30 mouse cellular contexts compared by ENCODE assay signal in the genomic region with DNA sequence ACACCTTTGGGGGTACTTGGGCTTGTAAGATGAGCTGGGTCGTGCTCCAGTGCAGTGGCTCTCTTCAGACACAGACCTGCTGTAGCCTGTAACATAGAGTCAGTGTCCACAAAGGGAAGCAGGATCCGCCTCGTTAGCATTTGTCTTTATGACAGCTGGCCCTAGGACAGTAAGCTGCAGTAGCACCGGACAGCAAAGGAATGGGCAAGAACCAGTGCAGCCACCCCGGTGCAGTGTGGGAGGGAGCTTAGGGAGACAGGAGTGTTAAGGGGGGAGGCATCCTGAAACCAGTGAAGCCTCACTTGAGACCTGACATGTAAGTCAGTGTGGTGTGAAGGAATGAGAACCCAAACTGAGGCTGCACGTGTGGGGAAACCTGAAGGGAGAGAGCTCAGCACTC. TPM values are rescaled to one million over a fixed set of nuclear protein-coding genes. Genes with fewer than 3 reads are reported as not detected.
DNase-seq lines count a peak whose midpoint lies in the region; ATAC-seq lines count a peak whose summit lies in the region.
"Had no signal": no experiment of that assay in that cellular context is flagged by ENCODE, and none has a peak within 500 bp of the region (broad histone marks: within the 10 kb centered on the region; RNA-seq: fewer than 3 reads in every experiment).

No protein-coding gene starts in this region.

- peaks cover 7% of the 10 kb centered on the region; the same call in 1 of the 2 replicates for H3K36me3 ChIP-seq in kidney, embryonic 15.5 days
- H3K36me3 ChIP-seq in midbrain, embryonic 15.5 days (replicated peaks), result 0 out of 2 replicates have a peak, but pooled peaks cover 7% of the 10 kb centered on the region
- H3K36me3 ChIP-seq in midbrain, embryonic 14.5 days (ENCODE audit: control insufficient read depth, insufficient read depth, low read length), result peaks cover 12% of the 10 kb centered on the region
- H3K36me3 ChIP-seq in neural tube, embryonic 15.5 days, result peaks cover 29% of the 10 kb centered on the region; the same call in 1 of the 2 replicates
- H3K36me3 ChIP-seq: limb, embryonic 10.5 days; liver, embryonic 13.5 days had no signal

- no peak overlapping the region for H3K27ac ChIP-seq in kidney, embryonic 15.5 days
- no peak overlapping the region for H3K27ac ChIP-seq in midbrain, embryonic 15.5 days
- no peak overlapping the region for H3K27ac ChIP-seq in midbrain, embryonic 14.5 days (replicated peaks; ENCODE audit: low read depth, low read length)
- H3K27ac ChIP-seq in neural tube, embryonic 15.5 days (replicated peaks), result no peak overlapping the region
- H3K27ac ChIP-seq: limb, embryonic 10.5 days; limb, embryonic 15.5 days; liver, embryonic 13.5 days had no signal

- H3K4me3 ChIP-seq in kidney, embryonic 15.5 days (replicated peaks), result no peak overlapping the region
- no peak overlapping the region for H3K4me3 ChIP-seq in midbrain, embryonic 15.5 days
- no peak overlapping the region for H3K4me3 ChIP-seq in midbrain, embryonic 14.5 days (replicated peaks; ENCODE audit: low read depth, low read length)
- H3K4me3 ChIP-seq in neural tube, embryonic 15.5 days (replicated peaks), result no peak overlapping the region
- H3K4me3 ChIP-seq: erythroblast, embryonic 14.5 days; heart, embryonic 12.5 days; limb, embryonic 10.5 days; limb, embryonic 15.5 days; liver, embryonic 13.5 days; megakaryocyte, embryonic 14.5 days had no signal

- H3K4me2 ChIP-seq in kidney, embryonic 15.5 days, result no peak overlapping the region
- H3K4me2 ChIP-seq in midbrain, embryonic 15.5 days, result no peak overlapping the region
- H3K4me2 ChIP-seq in midbrain, embryonic 14.5 days (ENCODE audit: low read length), result no peak overlapping the region
- H3K4me2 ChIP-seq in neural tube, embryonic 15.5 days, result no peak overlapping the region
- H3K4me2 ChIP-seq: heart, embryonic 12.5 days; limb, embryonic 15.5 days; liver, embryonic 13.5 days had no signal

- H3K9me3 ChIP-seq in kidney, embryonic 15.5 days (replicated peaks), result no peaks in the 10 kb centered on the region
- no peaks in the 10 kb centered on the region for H3K9me3 ChIP-seq in midbrain, embryonic 15.5 days
- H3K9me3 ChIP-seq in midbrain, embryonic 14.5 days (ENCODE audit: control insufficient read depth, low read length), result no peaks in the 10 kb centered on the region
- H3K9me3 ChIP-seq in neural tube, embryonic 15.5 days (replicated peaks), result no peaks in the 10 kb centered on the region
- H3K9me3 ChIP-seq: heart, embryonic 12.5 days; limb, embryonic 10.5 days; limb, embryonic 15.5 days; liver, embryonic 13.5 days; megakaryocyte, embryonic 14.5 days had no signal

- no peak overlapping the region for H3K9ac ChIP-seq in kidney, embryonic 15.5 days
- H3K9ac ChIP-seq in midbrain, embryonic 15.5 days, result no peak overlapping the region
- no peak overlapping the region for H3K9ac ChIP-seq in midbrain, embryonic 14.5 days (replicated peaks; ENCODE audit: low read length)
- no peak overlapping the region for H3K9ac ChIP-seq in neural tube, embryonic 15.5 days (replicated peaks)
- H3K9ac ChIP-seq: heart, embryonic 12.5 days; limb, embryonic 15.5 days; liver, embryonic 13.5 days had no signal

- peak; percentile 86 for ATAC-seq in kidney, embryonic 15.5 days (replicated peaks; ENCODE audit: low FRiP score)
- ATAC-seq in midbrain, embryonic 15.5 days (replicated peaks), result peak; percentile 13; the same call in 1 of the 2 replicates
- ATAC-seq in midbrain, embryonic 14.5 days (ENCODE audit: low FRiP score, low TSS enrichment), result no peak
- ATAC-seq in neural tube, embryonic 15.5 days (ENCODE audit: low FRiP score), result peak; percentile 29; the same call in 1 of the 2 replicates
- ATAC-seq: CD4-positive, CD25-positive, alpha-beta regulatory T cell, adult 4 months; inflammation-experienced regulatory T-cells, adult 6 months; lung, postnatal 0 days had no signal

- peak; percentile 92 for DNase-seq in heart, adult 11 months
- DNase-seq in heart, adult 8-10 months (ENCODE audit: low spot score), result no peak
- no peak for DNase-seq in kidney, adult 9 months
- no peak for DNase-seq in midbrain, embryonic 14.5 days
- DNase-seq: cerebellum, adult 11 months; cerebellum, adult 9-10 months; cerebellum, postnatal 36 days; embryo, embryonic 11 days; gastrocnemius, postnatal 25 days; heart, adult 18-20 months; kidney, adult 18-20 months; layer of hippocampus, adult 9-11 months; liver, embryonic 13.5 days; lung, adult 18-20 months; lung, postnatal 4 days; right cerebral cortex, adult 18-20 months; spleen, adult 18-20 months; thymus, adult 2 months; thymus, postnatal 36 days had no signal

- WGBS in kidney, embryonic 15.5 days, result 43% methylated on average over 6 of the region's 6 CpGs
- WGBS in midbrain, embryonic 15.5 days, result 83% methylated on average over 6 of the region's 6 CpGs
- 81% methylated on average over 6 of the region's 6 CpGs for WGBS in midbrain, embryonic 14.5 days
- WGBS in neural tube, embryonic 15.5 days, result 84% methylated on average over 6 of the region's 6 CpGs

- no peaks in the 10 kb centered on the region for H3K27me3 ChIP-seq in kidney, embryonic 15.5 days
- no peaks in the 10 kb centered on the region for H3K27me3 ChIP-seq in midbrain, embryonic 15.5 days (replicated peaks)
- H3K27me3 ChIP-seq in midbrain, embryonic 14.5 days (ENCODE audit: control insufficient read depth, insufficient read depth, low read length), result no peaks in the 10 kb centered on the region
- no peaks in the 10 kb centered on the region for H3K27me3 ChIP-seq in neural tube, embryonic 15.5 days (replicated peaks)
- H3K27me3 ChIP-seq: heart, embryonic 12.5 days; limb, embryonic 15.5 days; liver, embryonic 13.5 days had no signal

- 0 out of 2 replicates have a peak, but pooled peaks cover 8% of the 10 kb centered on the region for H3K4me1 ChIP-seq in kidney, embryonic 15.5 days
- H3K4me1 ChIP-seq in midbrain, embryonic 15.5 days, result no peaks in the 10 kb centered on the region
- H3K4me1 ChIP-seq in midbrain, embryonic 14.5 days (ENCODE audit: control insufficient read depth, insufficient read depth, low read length), result no peaks in the 10 kb centered on the region
- H3K4me1 ChIP-seq in neural tube, embryonic 15.5 days, result no peaks in the 10 kb centered on the region
- H3K4me1 ChIP-seq: heart, embryonic 12.5 days; limb, embryonic 10.5 days; limb, embryonic 15.5 days; liver, embryonic 13.5 days; megakaryocyte, embryonic 14.5 days had no signal

RNA-seq across cellular contexts. Expression of gene Irf4, which starts 36.7 kb away (rescaled TPM):
- 1 to 10 TPM in 3 of 4 experiments, under 1 TPM in 1; 0.88 to 1.9 (median 1.3) TPM for total RNA-seq in heart, adult 8-10 months (2022)
- polyA plus RNA-seq in kidney, embryonic 15.5 days (2015; fragmentation: Nextera tagmentation; extraction: Ambion mirVana), result 0.08 and 0.25 TPM in 2 replicates
- polyA plus RNA-seq in midbrain, embryonic 15.5 days (2015; fragmentation: Nextera tagmentation; extraction: Ambion mirVana), result 0.08 and 0.17 TPM in 2 replicates
- 0.04 and 0.17 TPM in 2 replicates for polyA plus RNA-seq in midbrain, embryonic 14.5 days (2014; fragmentation: Nextera tagmentation; extraction: Ambion mirVana)
- 0.08 and 0.49 TPM in 2 replicates for polyA plus RNA-seq in neural tube, embryonic 15.5 days (2015; fragmentation: Nextera tagmentation; extraction: Ambion mirVana)
- polyA plus RNA-seq: erythroblast, embryonic 14.5 days; limb, embryonic 10.5 days had no signal

RNA-seq across cellular contexts. Expression of gene Dusp22, which starts 52.5 kb away (rescaled TPM):
- 10 to 100 TPM; 18.1 to 25.4 (median 20.0) TPM for total RNA-seq in heart, adult 8-10 months (2022)
- 20.1 TPM in 2 replicates for polyA plus RNA-seq in kidney, embryonic 15.5 days (2015; fragmentation: Nextera tagmentation; extraction: Ambion mirVana)
- 29.0 and 29.6 TPM in 2 replicates for polyA plus RNA-seq in midbrain, embryonic 15.5 days (2015; fragmentation: Nextera tagmentation; extraction: Ambion mirVana)
- polyA plus RNA-seq in midbrain, embryonic 14.5 days (2014; fragmentation: Nextera tagmentation; extraction: Ambion mirVana), result 23.4 and 27.9 TPM in 2 replicates
- 34.2 and 35.6 TPM in 2 replicates for polyA plus RNA-seq in neural tube, embryonic 15.5 days (2015; fragmentation: Nextera tagmentation; extraction: Ambion mirVana)
